Mouse (Mus musculus): ENCODE results near the gene Stpg3. TPM values are rescaled to one million over a fixed set of nuclear protein-coding genes. Genes with fewer than 3 reads are reported as not detected.

The Stpg3 gene
- polyA plus RNA-seq, 1 experiment from 2014 or later = not detected

DNA sequence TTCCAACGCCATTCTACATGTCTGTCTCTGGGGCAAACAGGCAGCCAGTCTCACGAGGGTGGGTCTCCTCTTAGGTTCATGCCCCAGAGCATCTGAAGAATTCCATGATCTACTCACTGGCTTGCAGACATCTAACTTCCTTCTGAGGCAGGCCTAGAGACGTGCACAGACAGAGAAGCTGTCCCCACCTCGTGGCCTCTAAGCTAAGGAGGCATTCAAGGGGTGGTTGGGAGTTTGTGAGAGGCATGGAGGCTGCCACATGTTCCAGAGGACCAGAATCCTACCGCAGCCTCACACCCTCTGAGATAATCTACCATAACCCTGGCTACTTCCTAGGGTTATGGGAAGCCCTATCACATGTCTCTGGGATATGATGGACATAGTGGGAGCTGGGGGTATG lies 20.4 kb downstream of the Stpg3 start:
- Histone ChIP-seq H3K9me3 (ENCODE audit: control insufficient read depth, low read length) (no peaks in the 10 kb centered on the region), H3K27ac (ENCODE audit: low read depth, low read length) (no peak overlapping the region), H3K27me3 (ENCODE audit: control insufficient read depth, insufficient read depth, low read length) (peaks cover 9% of the 10 kb centered on the region; the same call in 1 of the 2 replicates), H3K4me3 (ENCODE audit: low read depth, low read length) (no peak overlapping the region), H3K4me2 (ENCODE audit: low read depth, low read length) (no peak overlapping the region), H3K4me1 (ENCODE audit: control insufficient read depth, insufficient read depth, low read length) (no peaks in the 10 kb centered on the region), H3K36me3 (ENCODE audit: control insufficient read depth, insufficient read depth, low read length) (peaks cover 7% of the 10 kb centered on the region), H3K9ac (replicated peaks; ENCODE audit: low read depth, low read length) (no peak overlapping the region)
- WGBS = 80% methylated on average over 5 of the region's 5 CpGs
- no peak for ATAC-seq (ENCODE audit: low read depth)

DNA sequence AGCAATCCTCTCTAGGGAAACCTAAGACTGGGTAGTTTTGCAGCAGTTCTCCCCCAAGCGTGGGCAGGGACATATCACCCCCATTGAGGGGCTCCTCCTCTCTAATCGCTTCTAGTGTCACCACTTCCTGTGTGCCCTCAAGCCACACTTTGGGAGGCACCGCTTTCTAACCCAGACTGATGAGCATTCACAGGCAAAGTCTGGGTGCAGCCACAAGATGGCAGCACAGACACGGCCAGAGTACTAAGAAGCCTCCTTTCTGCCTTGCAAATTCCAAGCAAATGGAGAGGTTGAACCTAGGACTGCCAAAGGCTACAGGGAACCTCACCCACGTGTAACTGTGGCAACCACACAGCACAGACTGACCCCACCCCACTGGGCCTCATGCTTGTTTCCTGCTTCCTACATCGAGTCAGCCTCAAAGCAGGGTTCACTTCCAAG lies 21.1 kb downstream of the Stpg3 start:
- H3K4me3 ChIP-seq (ENCODE audit: low read depth, low read length) = no peak overlapping the region
- ATAC-seq (ENCODE audit: low read depth) = peak; percentile 83
- H3K4me2 ChIP-seq (ENCODE audit: low read depth, low read length) = no peak overlapping the region
- no peak overlapping the region for H3K9ac ChIP-seq (replicated peaks; ENCODE audit: low read depth, low read length)
- H3K36me3 ChIP-seq (ENCODE audit: control insufficient read depth, insufficient read depth, low read length) = peaks cover 5% of the 10 kb centered on the region; the same call in 1 of the 2 replicates
- no peak overlapping the region for H3K27ac ChIP-seq (ENCODE audit: low read depth, low read length)
- WGBS = 2% methylated on average over 6 of the region's 6 CpGs
- no peaks in the 10 kb centered on the region for H3K9me3 ChIP-seq (ENCODE audit: control insufficient read depth, low read length)
- H3K4me1 ChIP-seq (ENCODE audit: control insufficient read depth, insufficient read depth, low read length) = no peaks in the 10 kb centered on the region
- peaks cover 9% of the 10 kb centered on the region; the same call in 1 of the 2 replicates for H3K27me3 ChIP-seq (ENCODE audit: control insufficient read depth, insufficient read depth, low read length)

DNA sequence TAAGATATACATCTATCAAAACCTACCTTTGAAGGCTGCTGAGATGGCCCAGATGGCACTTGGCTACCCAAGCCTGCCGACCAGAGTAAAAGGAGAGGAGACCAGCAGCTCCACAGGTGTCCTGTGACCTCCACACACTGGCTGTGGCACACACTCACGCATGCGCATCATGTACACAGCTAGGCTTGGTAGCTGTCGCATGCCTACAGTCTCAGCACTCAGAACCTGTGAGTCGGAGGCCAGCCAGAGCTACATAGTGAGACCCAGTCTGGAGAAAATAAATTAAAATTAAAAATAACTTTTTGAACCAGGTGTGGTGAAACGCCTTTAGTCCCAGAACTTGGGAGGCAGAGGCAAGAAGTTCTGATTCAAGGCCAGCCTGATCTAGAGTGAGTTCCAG lies 26.6 kb downstream of the Stpg3 start:
- H3K9me3 ChIP-seq (ENCODE audit: control insufficient read depth, low read length) = no peaks in the 10 kb centered on the region
- WGBS = 82% methylated on average over 6 of the region's 6 CpGs
- peaks cover 1% of the 10 kb centered on the region for H3K4me1 ChIP-seq (ENCODE audit: control insufficient read depth, insufficient read depth, low read length)
- no peaks in the 10 kb centered on the region for H3K36me3 ChIP-seq (ENCODE audit: control insufficient read depth, insufficient read depth, low read length)
- no peak overlapping the region for H3K27ac ChIP-seq (ENCODE audit: low read depth, low read length)
- no peak overlapping the region for H3K4me2 ChIP-seq (ENCODE audit: low read depth, low read length)
- H3K4me3 ChIP-seq (ENCODE audit: low read depth, low read length) = no peak overlapping the region
- no peak overlapping the region for H3K9ac ChIP-seq (replicated peaks; ENCODE audit: low read depth, low read length)
- ATAC-seq (ENCODE audit: low read depth) = no peak
- no peaks in the 10 kb centered on the region for H3K27me3 ChIP-seq (ENCODE audit: control insufficient read depth, insufficient read depth, low read length)

DNA sequence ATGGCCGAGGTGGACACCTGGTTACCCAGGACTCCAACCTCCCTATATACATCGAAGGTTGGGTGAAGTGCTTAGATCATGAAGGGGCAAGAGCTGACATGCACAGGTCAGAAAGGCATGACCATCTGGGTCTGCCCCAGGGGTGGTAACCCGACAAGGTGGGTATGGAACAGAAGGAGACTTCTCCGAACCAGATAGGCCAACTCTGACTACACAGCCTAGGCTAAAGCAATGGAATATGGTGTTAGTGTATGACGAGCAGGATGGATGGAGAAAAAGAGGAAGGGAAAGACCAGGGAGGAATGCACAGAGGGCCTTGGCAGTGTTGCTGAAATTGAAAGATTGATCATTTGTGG lies 27.9 kb downstream of the Stpg3 start:
- Histone ChIP-seq H3K27ac (ENCODE audit: low read depth, low read length) (peak overlapping the region; percentile 68), H3K4me1 (ENCODE audit: control insufficient read depth, insufficient read depth, low read length) (peaks cover 5% of the 10 kb centered on the region)

DNA sequence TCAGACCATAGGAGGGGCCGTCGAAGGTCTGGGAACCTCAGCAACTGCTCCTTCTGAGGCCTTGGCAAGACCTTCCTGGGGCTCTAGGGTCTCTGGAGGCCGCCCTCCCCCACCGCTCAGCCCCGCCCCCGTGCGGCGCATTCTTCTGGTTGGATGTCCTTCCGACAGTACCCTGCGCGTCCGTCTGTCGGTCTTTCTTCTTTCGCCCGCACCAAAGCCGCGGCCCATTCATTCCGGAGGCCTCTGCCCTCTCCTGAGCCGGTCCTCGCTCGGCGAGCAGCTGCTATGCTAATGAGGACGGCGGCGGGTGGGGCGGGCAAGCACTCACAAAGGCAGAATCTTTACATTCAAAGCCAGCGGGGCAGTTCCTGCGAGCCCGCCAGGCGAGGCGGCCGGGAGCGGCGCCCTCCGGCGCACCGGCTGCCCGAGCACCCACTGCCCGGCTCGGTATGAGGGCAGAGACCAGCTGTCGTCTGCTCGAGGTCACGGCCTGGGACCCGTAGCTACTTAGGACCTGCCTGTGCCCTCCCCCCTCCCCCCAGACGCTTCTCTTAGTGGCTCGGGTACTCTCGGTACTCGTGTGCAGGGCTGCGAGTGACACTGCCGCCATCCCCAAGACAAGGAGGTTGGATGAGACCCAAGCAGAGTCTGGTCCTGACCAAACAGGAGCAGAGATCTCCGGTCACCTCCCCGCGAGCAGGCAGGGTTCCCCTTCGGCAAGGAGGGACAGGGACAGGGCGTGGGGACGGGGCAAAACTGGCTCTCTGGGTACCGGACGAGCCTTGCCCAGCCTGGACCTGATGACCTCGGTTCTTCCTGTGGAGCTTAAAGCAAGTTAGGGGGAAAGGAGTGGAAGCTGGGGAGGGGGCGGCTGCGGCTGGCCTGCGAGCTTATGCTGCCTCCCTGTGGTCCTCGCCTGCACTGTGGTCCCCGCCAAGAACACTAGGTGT lies 28.5 kb downstream of the Stpg3 start:
- peak overlapping the region; percentile 68 for H3K27ac ChIP-seq (ENCODE audit: low read depth, low read length)
- peak overlapping the region; percentile 32 for H3K4me3 ChIP-seq (ENCODE audit: low read depth, low read length)
- peak overlapping the region; percentile 43 for H3K9ac ChIP-seq (replicated peaks; ENCODE audit: low read depth, low read length)
- no peaks in the 10 kb centered on the region for H3K27me3 ChIP-seq (ENCODE audit: control insufficient read depth, insufficient read depth, low read length)
- H3K4me2 ChIP-seq (ENCODE audit: low read depth, low read length) = peak overlapping the region; percentile 46
- ATAC-seq (ENCODE audit: low read depth) = peak; percentile 83
- under 1% methylated on average over 57 of the region's 64 CpGs for WGBS
- no peaks in the 10 kb centered on the region for H3K36me3 ChIP-seq (ENCODE audit: control insufficient read depth, insufficient read depth, low read length)
- no peaks in the 10 kb centered on the region for H3K9me3 ChIP-seq (ENCODE audit: control insufficient read depth, low read length)
- peaks cover 5% of the 10 kb centered on the region for H3K4me1 ChIP-seq (ENCODE audit: control insufficient read depth, insufficient read depth, low read length)

More for the DNA sequence above, 27.9 kb downstream of the Stpg3 start:
- Histone ChIP-seq H3K9ac (replicated peaks; ENCODE audit: low read depth, low read length) (no peak overlapping the region), H3K4me2 (ENCODE audit: low read depth, low read length) (peak overlapping the region; percentile 46), H3K27me3 (ENCODE audit: control insufficient read depth, insufficient read depth, low read length) (no peaks in the 10 kb centered on the region), H3K4me3 (ENCODE audit: low read depth, low read length) (peak overlapping the region; percentile 32), H3K36me3 (ENCODE audit: control insufficient read depth, insufficient read depth, low read length) (no peaks in the 10 kb centered on the region), H3K9me3 (ENCODE audit: control insufficient read depth, low read length) (no peaks in the 10 kb centered on the region)
- ATAC-seq (ENCODE audit: low read depth) = no peak
- 36% methylated on average over 5 of the region's 5 CpGs for WGBS

DNA sequence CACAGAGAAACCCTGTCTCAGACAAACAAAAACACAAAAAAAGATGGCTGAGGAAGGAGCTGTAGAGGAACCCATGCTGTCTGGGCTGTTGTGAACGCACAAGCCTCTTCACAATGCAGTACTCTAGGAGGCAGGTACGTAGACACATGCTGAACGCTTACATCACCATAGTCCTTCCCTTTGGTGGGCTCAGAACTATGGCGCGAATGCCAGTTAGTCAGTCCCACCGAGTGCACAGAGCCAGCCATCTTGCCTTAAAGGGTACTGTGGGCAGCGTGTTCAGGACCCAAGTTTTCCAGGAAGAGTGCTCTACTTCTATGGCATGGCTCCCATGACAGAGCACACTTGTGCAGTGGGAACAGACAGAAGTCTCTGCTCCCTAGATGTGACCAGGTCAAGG lies 29.9 kb downstream of the Stpg3 start:
- Histone ChIP-seq H3K4me1 (ENCODE audit: control insufficient read depth, insufficient read depth, low read length) (peaks cover 9% of the 10 kb centered on the region), H3K36me3 (ENCODE audit: control insufficient read depth, insufficient read depth, low read length) (no peaks in the 10 kb centered on the region), H3K9me3 (ENCODE audit: control insufficient read depth, low read length) (no peaks in the 10 kb centered on the region), H3K27ac (ENCODE audit: low read depth, low read length) (no peak overlapping the region), H3K4me2 (ENCODE audit: low read depth, low read length) (peak overlapping the region; percentile 46; the same call in 1 of the 2 replicates), H3K9ac (replicated peaks; ENCODE audit: low read depth, low read length) (no peak overlapping the region), H3K4me3 (ENCODE audit: low read depth, low read length) (no peak overlapping the region), H3K27me3 (ENCODE audit: control insufficient read depth, insufficient read depth, low read length) (no peaks in the 10 kb centered on the region)
- ATAC-seq (ENCODE audit: low read depth) = no peak
- 89% methylated on average over 7 of the region's 7 CpGs for WGBS

DNA sequence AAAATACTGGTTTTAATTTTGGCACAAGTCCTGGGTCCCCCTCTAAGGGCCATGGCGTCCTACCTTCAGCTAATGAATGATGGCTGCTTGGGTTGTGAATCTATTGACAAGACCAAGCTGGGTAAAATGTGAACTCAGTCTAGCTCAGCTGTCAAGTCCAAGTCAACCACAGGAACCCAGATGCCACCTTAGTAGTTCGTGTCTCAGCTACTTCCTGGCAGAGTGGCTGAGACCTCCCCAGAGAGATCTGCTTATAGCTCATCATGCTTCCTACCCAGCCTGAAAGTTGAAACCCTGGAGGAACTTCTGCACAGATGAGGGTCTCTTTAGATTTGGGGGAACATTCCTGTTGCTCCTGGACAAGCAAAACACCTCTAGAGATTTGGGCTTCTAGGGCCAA lies 31.1 kb downstream of the Stpg3 start:
- peak overlapping the region; percentile 82 for H3K4me2 ChIP-seq (ENCODE audit: low read depth, low read length)
- ATAC-seq (ENCODE audit: low read depth) = no peak
- peak overlapping the region; percentile 63; the same call in 1 of the 2 replicates for H3K4me3 ChIP-seq (ENCODE audit: low read depth, low read length)
- H3K27me3 ChIP-seq (ENCODE audit: control insufficient read depth, insufficient read depth, low read length) = no peaks in the 10 kb centered on the region
- no peak overlapping the region for H3K27ac ChIP-seq (ENCODE audit: low read depth, low read length)
- H3K9ac ChIP-seq (replicated peaks; ENCODE audit: low read depth, low read length) = no peak overlapping the region
- H3K9me3 ChIP-seq (ENCODE audit: control insufficient read depth, low read length) = no peaks in the 10 kb centered on the region
- H3K36me3 ChIP-seq (ENCODE audit: control insufficient read depth, insufficient read depth, low read length) = no peaks in the 10 kb centered on the region
- H3K4me1 ChIP-seq (ENCODE audit: control insufficient read depth, insufficient read depth, low read length) = peaks cover 9% of the 10 kb centered on the region
- 47% methylated on average over 2 of the region's 2 CpGs for WGBS

DNA sequence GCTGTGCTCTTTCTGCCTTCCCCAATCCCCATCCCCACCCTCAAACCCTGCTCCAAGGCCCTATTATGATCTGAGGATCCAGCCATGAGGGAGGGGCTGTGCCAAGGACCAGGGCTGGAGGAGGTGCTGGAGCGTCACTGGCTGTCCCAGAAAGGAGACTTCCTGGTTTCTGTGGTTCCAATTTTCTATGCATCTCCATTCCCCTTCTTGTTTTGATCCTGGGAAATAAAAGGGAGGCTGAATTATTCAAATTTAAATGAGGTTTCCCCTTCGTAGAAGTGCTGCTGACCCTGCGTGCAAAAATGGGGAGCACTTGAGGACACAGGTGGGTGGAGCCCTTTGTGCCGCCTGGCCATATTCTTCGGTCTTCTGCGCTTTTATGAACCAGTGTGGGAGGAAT lies 31.8 kb downstream of the Stpg3 start:
- Histone ChIP-seq H3K4me2 (ENCODE audit: low read depth, low read length) (peak overlapping the region; percentile 82), H3K9ac (replicated peaks; ENCODE audit: low read depth, low read length) (no peak overlapping the region; the same call in 1 of the 2 replicates), H3K36me3 (ENCODE audit: control insufficient read depth, insufficient read depth, low read length) (no peaks in the 10 kb centered on the region), H3K27me3 (ENCODE audit: control insufficient read depth, insufficient read depth, low read length) (no peaks in the 10 kb centered on the region), H3K4me1 (ENCODE audit: control insufficient read depth, insufficient read depth, low read length) (peaks cover 10% of the 10 kb centered on the region), H3K9me3 (ENCODE audit: control insufficient read depth, low read length) (no peaks in the 10 kb centered on the region), H3K27ac (ENCODE audit: low read depth, low read length) (0 out of 2 replicates have a peak overlapping the region, but pooled peaks have one; percentile 30), H3K4me3 (ENCODE audit: low read depth, low read length) (peak overlapping the region; percentile 63)
- ATAC-seq (ENCODE audit: low read depth) = no peak
- 5% methylated on average over 6 of the region's 6 CpGs for WGBS

DNA sequence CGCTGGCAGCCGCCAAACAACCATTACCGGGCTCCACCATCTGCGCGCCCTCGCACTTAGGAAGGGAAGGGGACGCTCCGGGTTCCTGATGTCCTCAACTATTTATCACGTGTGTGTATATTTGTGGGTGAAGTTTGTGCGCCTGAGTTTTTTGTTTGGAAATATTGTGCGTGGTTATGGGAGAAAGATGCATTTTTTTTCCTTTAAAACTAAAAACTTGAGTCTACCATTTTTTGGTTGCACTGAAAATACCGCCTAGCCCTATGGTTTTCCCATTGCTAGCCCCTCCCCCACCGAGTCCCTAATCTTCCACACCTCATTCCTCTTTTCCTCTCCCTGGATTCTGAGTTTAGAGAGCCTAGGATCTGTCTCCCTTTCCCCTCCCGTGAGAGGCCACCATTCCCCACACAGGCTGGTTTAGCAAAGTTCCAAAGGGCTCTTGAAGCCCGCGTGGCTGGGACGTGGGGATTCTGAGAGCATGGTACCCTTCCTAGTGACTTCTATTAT lies 32.5 kb downstream of the Stpg3 start:
- Histone ChIP-seq H3K36me3 (ENCODE audit: control insufficient read depth, insufficient read depth, low read length) (no peaks in the 10 kb centered on the region), H3K9ac (replicated peaks; ENCODE audit: low read depth, low read length) (peak overlapping the region; percentile 51), H3K27me3 (ENCODE audit: control insufficient read depth, insufficient read depth, low read length) (no peaks in the 10 kb centered on the region), H3K4me3 (ENCODE audit: low read depth, low read length) (peak overlapping the region; percentile 63), H3K27ac (ENCODE audit: low read depth, low read length) (peak overlapping the region; percentile 74), H3K4me2 (ENCODE audit: low read depth, low read length) (peak overlapping the region; percentile 82), H3K4me1 (ENCODE audit: control insufficient read depth, insufficient read depth, low read length) (peaks cover 17% of the 10 kb centered on the region), H3K9me3 (ENCODE audit: control insufficient read depth, low read length) (no peaks in the 10 kb centered on the region)
- ATAC-seq (ENCODE audit: low read depth) = no peak
- under 1% methylated on average over 17 of the region's 17 CpGs for WGBS
